Mouse (Mus musculus) testis, postnatal 10 days (tissue): ENCODE data around the gene Map1b.

Experiments used
- DNase-seq: peaks from one replicate; pipeline ENCODE4 v3.0.0; 2021; ENCODE audit warnings: low spot score

Gene Map1b

GRCm38 (mm10) chr13:99410611-99411515 is 105.5 kb downstream of the Map1b start:
- no peak for DNase-seq

DNA sequence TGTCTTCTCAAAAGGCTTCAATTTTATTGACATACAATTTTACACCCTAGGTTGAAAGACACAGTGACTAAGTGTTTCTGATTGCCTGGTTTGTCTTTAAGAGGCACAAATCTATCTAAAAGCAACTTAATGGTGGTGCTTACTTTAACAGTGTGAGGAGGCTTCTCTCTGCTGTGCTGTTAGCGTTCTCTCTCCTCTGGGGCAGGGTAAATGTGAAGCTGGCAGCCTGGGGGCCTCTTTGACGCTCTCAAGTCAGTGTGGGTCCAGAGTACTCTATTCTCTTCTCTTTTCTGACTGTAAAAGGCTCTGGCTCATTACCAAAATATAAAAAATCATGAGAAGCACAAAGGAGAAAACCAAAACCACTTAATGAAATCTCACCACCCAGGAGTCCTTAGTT is 107.1 kb downstream of the Map1b start:
- DNase-seq: no peak

DNA sequence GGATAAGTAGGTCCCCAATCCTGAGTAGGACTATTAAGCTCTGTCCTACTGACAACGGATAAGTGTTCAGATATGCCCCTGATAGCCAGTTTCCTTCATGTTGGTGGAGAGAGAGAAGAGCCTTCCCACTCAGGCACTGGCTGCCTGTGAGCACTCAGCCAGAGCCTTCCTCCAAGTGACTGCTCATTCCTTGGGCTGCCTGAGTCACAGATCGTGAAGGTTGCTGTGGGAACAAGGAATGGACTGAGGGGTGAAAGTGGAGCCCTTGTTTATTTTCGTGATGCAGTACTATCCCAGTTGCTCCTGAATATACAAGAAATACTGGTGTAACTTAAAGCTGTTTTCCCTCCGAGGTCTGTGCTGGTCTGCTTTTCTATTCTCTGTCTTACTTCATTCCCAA is 117.0 kb downstream of the Map1b start:
- DNase-seq: no peak

DNA sequence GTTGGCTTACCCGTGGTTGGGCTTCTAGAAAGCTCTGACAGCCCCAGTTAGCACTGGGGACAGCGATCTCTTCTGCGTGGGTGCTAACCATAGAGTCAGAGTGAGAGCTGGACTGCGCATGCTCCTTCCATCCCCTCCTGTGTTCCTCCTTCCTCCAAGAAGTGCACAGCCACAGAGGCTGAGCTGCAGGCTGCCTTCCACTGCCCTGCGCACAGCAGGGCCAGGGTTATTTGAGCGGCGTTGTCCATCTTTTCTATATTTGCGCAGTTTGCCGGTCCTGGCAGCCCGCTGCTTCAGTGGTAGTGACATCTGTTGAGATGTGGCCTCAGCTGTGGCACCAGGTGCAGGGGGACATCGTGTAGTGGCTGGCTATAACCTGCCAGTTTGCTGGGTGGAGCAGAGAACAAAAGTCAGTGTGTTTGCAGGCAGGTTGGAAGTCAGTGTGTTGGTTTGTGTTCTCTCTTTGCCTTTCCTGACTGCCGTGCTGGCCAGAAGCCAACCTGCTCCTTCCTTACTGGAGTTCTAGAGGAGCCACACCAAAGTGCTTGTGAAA is 118.1 kb downstream of the Map1b start:
- DNase-seq: peak; percentile 61

DNA sequence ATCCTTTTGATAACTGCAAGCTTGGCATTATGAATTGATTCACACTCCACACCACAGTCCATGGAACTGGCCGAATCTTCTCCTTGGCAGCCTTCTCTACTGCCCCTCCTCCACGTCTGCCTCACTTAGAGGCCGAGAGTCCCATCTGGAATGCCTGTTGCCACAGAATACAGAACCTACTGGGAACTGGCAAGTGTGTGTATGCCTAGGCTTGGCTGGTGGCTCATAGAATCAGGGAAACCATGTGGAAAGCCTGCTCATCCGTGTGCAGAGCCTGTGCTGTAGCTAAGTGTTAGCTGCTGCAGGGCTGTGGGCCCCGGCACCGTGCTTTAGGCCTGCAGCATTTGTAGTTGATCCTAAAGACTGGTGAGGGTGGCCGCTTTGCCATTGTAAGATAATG is 119.1 kb downstream of the Map1b start:
- DNase-seq: no peak

DNA sequence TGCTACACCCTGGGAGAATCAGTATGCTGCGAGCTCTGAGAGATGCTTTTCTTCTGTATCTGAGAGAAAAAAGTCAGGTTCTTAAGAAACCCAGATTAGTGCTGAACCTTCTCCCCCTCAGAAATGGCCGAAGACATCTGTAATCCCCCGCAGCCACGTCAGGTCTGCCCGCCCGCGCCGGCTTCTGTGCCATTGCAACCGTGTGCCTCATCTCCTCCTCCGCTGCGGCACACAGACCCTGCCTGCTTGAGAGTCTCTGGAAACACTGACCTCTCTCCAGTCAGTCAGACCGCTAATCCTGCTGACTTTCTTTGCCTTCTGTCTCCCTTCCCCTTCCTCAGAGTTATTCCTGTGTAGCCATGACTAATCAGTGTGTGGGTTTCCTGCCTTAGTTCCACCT is 120.8 kb downstream of the Map1b start:
- DNase-seq: no peak

- no peak for DNase-seq
Measured at GRCm38 (mm10) chr13:99394694-99395093, 121.6 kb downstream of the Map1b start.

- DNase-seq: no peak
Measured at GRCm38 (mm10) chr13:99393128-99393527, 123.2 kb downstream of the Map1b start.

- peak; percentile 64 for DNase-seq
Measured at GRCm38 (mm10) chr13:99391417-99391816, 124.9 kb downstream of the Map1b start.

DNA sequence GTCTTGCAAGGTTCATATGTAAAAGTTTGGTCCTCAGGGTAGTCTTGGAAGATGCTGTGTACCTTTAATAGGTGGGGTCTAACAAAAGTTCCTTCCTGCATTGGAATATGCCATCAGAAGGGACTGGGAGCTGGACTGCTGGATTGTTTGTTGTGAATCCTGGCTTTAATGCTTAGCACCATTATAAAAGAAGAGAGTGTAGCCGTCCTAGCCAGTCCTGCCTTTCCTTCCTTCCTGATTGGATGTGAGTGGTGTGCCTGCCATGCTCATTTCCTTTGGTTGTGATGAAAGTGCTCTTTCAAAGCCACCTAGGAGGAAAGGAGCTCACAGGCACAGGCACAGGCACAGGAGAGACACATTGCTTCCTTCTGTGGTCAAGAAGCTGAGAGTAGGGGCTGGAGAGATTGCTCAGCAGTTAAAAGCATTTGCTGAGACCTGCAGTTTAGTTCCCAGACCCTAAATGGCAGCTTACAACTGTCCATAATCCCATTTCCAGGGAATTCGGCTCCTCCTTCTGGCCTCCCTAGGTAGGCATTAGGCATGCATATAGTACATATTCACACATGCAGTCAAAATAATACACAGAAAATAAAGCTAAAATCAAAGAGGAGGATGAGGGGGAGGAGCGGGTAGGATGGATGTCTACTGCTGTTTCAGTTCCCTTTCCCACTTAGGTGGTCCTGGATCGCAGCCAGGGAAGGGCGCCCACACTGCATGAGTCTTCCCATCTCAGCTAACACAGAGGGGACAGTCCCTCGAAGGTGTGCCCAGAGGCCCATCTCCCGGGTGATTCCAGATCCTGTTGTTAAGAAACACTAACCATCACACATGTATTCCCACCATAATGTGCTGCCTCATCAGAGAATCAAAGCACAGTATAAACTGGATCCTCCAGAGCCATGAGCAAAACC is 128.2 kb downstream of the Map1b start:
- DNase-seq: no peak

- no peak for DNase-seq
Measured at GRCm38 (mm10) chr13:99386341-99386740, 130.0 kb downstream of the Map1b start.

- no peak for DNase-seq
Measured at GRCm38 (mm10) chr13:99385911-99386310, 130.4 kb downstream of the Map1b start.

GRCm38 (mm10) chr13:99384555-99385203 is 131.7 kb downstream of the Map1b start:
- no peak for DNase-seq

GRCm38 (mm10) chr13:99382373-99382772 is 134.0 kb downstream of the Map1b start:
- DNase-seq: no peak

DNA sequence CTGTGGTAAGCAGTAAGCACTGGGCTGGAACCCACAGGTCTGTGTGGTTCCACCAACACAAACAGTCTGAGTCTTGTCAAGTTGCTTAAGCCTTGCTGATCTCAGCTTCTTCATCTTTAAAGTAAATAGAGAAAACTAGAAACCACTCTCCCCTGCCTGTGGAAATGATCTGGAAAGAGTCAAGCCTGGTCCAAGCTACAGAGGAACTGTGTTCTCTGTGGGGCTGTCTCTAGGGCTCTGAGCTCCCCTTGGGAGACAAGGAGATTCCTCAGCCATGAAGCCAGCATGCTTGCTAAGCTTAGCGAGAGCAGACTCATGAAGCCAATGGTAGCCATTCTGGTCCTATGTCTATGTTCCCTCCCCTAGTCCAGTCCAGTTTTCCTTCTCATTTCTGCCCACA is 138.1 kb downstream of the Map1b start:
- no peak for DNase-seq

GRCm38 (mm10) chr13:99377055-99377454 is 139.3 kb downstream of the Map1b start:
- no peak for DNase-seq

DNA sequence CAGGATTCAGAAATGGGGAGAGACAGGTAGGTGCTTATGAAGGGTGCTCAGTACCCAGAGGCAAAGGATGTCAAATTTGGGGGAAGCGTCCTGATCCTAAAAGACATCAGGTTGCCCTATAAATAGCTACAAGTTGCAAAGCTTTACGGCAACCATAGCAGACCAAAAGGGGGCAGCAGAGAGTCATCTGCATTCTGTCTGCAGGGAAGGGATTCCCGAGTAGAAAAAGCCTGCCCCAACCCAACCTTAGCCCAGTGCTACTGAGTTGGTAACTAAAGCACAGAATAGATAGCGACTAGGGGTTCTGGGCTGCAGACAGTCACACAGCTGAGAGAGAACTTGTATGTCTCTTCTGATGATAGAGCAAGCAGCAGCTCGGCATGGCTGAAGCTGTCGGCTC is 140.8 kb downstream of the Map1b start:
- DNase-seq: peak; percentile 87

- DNase-seq: no peak
Measured at GRCm38 (mm10) chr13:99374191-99374590, 142.1 kb downstream of the Map1b start.

DNA sequence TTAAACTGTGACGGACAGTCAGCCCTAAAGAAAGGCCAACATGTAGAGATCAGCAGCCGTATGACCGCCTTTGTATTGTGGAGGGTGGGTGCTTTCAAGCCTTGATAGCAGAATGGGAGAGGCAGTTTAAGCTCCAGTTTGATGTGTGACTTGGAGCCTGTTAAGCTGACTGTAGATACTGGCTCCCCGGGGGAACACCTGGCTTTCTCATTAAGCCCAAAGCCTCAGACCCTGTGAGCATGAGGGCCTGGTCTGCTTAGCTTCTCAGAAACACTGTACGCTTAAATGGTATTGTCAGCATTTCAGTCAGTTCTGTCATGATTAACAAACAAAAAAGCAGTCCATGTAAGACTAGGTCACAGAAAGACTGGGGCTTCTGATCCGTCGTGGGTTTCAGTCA is 142.7 kb downstream of the Map1b start:
- no peak for DNase-seq
